Mouse (Mus musculus) ovary, postnatal 36 days (tissue): ENCODE measurements around the gene Tspan31.

Experiments used
- DNase-seq: peaks from one replicate; pipeline ENCODE4 v3.0.0; 2022; ENCODE audit warnings: low spot score, mixed read lengths

Tspan31 gene

GRCm38 (mm10) chr10:127070190-127071121 lies at the start of gene Tspan31:
TSS of gene Tspan31 (minus strand) at chr10:127070264.
- peak; percentile 81 for DNase-seq

- DNase-seq = no peak
Measured at GRCm38 (mm10) chr10:127119229-127119628, 49.2 kb upstream of the Tspan31 start.

GRCm38 (mm10) chr10:127118470-127118869 lies 48.4 kb upstream of the Tspan31 start:
- no peak for DNase-seq

- DNase-seq = no peak
Measured at GRCm38 (mm10) chr10:127115068-127115467, 45.0 kb upstream of the Tspan31 start.

GRCm38 (mm10) chr10:127114408-127114807 lies 44.3 kb upstream of the Tspan31 start:
- no peak for DNase-seq

GRCm38 (mm10) chr10:127111001-127111887 lies 41.2 kb upstream of the Tspan31 start:
- DNase-seq = no peak

GRCm38 (mm10) chr10:127108262-127108583 lies 38.2 kb upstream of the Tspan31 start:
- no peak for DNase-seq

GRCm38 (mm10) chr10:127107563-127108261 lies 37.6 kb upstream of the Tspan31 start:
- no peak for DNase-seq

GRCm38 (mm10) chr10:127103631-127104030 lies 33.6 kb upstream of the Tspan31 start:
- DNase-seq = no peak

- no peak for DNase-seq
Measured at GRCm38 (mm10) chr10:127101151-127101550, 31.1 kb upstream of the Tspan31 start.

- no peak for DNase-seq
Measured at GRCm38 (mm10) chr10:127100414-127100813, 30.4 kb upstream of the Tspan31 start.

GRCm38 (mm10) chr10:127099868-127100267 lies 29.8 kb upstream of the Tspan31 start:
- DNase-seq = no peak

GRCm38 (mm10) chr10:127099191-127099590 lies 29.1 kb upstream of the Tspan31 start:
- no peak for DNase-seq

GRCm38 (mm10) chr10:127098514-127098913 lies 28.4 kb upstream of the Tspan31 start:
- no peak for DNase-seq

- DNase-seq = no peak
Measured at GRCm38 (mm10) chr10:127094382-127094802, 24.3 kb upstream of the Tspan31 start.

- no peak for DNase-seq
Measured at GRCm38 (mm10) chr10:127092742-127093141, 22.7 kb upstream of the Tspan31 start.

- DNase-seq = peak; percentile 64
Measured at GRCm38 (mm10) chr10:127091507-127092396, 21.7 kb upstream of the Tspan31 start.

GRCm38 (mm10) chr10:127090560-127091411 lies 20.7 kb upstream of the Tspan31 start:
- peak; percentile 66 for DNase-seq

GRCm38 (mm10) chr10:127085633-127086032 lies 15.6 kb upstream of the Tspan31 start:
- no peak for DNase-seq

- no peak for DNase-seq
Measured at GRCm38 (mm10) chr10:127085052-127085451, 15.0 kb upstream of the Tspan31 start.
